Mouse (Mus musculus) limb, embryonic 10.5 days (tissue): ENCODE results near the gene Atp11a. TPM values are rescaled to one million over a fixed set of nuclear protein-coding genes. Genes with fewer than 3 reads are reported as not detected.

Experiments
- DNase-seq: peaks from one replicate; pipeline ENCODE4 v3.0.0-alpha.2; 2017; ENCODE audit warnings: low spot score
- H3K27ac ChIP-seq: fragments of 300-500 bp; sonication (generic); 2 replicates; pipeline ENCODE4 v1.5.1; 2016; ENCODE audit warnings: mild to moderate bottlenecking
- H3K27me3 ChIP-seq: fragments of 300-500 bp; sonication (generic); 2 replicates; pipeline ENCODE4 v1.6.1; 2016; ENCODE audit warnings: low read depth, mild to moderate bottlenecking; ENCODE audit not compliant: poor library complexity, severe bottlenecking
- H3K36me3 ChIP-seq: fragments of 300-500 bp; sonication (generic); 2 replicates; pipeline ENCODE4 v1.6.1; 2016; ENCODE audit warnings: mild to moderate bottlenecking, moderate library complexity
- H3K4me1 ChIP-seq: fragments of 300-500 bp; sonication (generic); 2 replicates; pipeline ENCODE4 v1.6.1; 2016
- H3K4me3 ChIP-seq: fragments of 300-500 bp; sonication (generic); 2 replicates; pipeline ENCODE4 v1.5.1; 2016; ENCODE audit warnings: mild to moderate bottlenecking, moderate library complexity
- H3K9me3 ChIP-seq: fragments of 300-500 bp; sonication (generic); replicated peaks from 2 replicates; pipeline ENCODE4 v1.6.1; 2016; ENCODE audit warnings: mild to moderate bottlenecking
- WGBS: fragments of 180-500 bp; shearing (Covaris S2); methylation state at CpG from one replicate; pipeline ENCODE4 v1.1.7; 2016; 5-methylcytosine and 5-hydroxymethylcytosine counted together
- polyA plus RNA-seq: library from polyadenylated mRNA; unstranded; fragments of >200 nt; fragmentation: Nextera tagmentation; extraction: Ambion mirVana; gene quantifications from 2 replicates; pipeline ENCODE4 v1.2.1, GENCODE M21; 2016

The Atp11a gene
- polyA plus RNA-seq, 1 experiment from 2014 or later = 10.8 TPM

DNA sequence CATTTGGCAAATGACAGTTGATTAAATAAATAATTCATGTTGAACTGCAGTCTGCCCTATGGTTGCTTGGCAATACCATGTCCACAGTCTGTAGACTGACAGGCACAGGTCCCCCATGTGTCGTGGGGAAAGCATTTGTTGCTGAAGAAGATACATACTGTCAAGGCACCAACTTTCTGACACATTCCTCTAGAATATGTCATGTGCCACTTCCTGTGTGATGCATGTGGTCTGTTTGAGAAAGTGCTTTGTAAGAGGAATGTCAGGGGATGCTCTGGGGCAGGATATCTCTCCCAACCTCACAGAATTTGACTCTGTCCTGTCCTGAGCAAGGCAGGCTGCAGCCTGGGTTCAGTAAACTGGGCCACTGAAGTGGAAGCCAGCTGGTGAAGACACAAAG is 72.6 kb downstream of the Atp11a start:
- no peaks in the 10 kb centered on the region for H3K27me3 ChIP-seq
- H3K4me1 ChIP-seq = 0 out of 2 replicates have a peak, but pooled peaks cover 4% of the 10 kb centered on the region
- 85% methylated on average over 1 of the region's 1 CpGs for WGBS
- no peak overlapping the region for H3K4me3 ChIP-seq
- no peaks in the 10 kb centered on the region for H3K9me3 ChIP-seq
- no peak overlapping the region for H3K27ac ChIP-seq
- DNase-seq = no peak
- peaks cover 42% of the 10 kb centered on the region for H3K36me3 ChIP-seq

DNA sequence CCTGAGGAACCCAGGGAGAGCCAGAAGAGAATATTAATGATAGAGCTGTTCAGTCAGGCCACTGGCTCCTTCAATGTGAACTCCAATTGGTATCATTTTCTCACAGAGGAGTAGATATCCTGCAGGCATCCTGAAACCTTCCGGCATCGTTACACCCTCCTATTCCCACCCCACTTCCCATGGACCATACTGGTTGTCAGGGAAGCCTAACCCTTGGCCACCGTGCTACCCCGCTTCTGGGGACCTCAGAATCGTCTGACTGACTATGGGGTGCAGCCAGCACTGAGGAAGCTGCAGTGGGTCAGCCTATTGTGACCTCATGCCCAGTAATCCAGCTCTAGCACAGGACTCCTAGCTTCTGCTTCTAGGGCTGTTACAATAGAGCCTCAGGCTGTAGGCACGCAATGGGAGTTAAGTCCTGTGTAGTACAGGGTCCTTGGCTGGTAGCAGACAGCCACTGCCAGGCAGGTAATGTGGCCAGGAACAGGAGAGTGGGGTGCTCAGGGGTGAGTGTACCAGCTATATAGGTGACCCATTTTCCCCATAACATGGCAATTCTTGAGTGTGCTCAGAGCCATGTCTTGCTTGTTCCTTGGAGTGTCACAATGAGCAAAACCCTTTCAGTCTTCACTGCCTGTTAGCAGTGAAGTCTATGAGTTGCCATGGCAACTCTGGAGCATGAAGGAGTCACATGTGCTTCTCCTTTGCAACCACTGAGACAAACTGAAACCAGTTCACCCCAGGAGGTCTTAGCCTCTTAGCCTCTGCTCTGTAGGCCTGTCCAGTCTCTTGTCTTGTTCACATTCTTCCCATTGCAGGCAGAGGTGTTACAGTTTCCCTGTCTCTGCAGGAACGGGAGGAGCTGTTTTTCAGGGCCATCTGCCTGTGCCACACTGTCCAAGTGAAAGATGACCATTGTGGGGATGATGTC is 75.1 kb downstream of the Atp11a start:
- DNase-seq = no peak
- no peak overlapping the region for H3K4me3 ChIP-seq
- H3K9me3 ChIP-seq = no peaks in the 10 kb centered on the region
- no peaks in the 10 kb centered on the region for H3K27me3 ChIP-seq
- peaks cover 59% of the 10 kb centered on the region for H3K36me3 ChIP-seq
- H3K27ac ChIP-seq = no peak overlapping the region
- H3K4me1 ChIP-seq = no peaks in the 10 kb centered on the region
- 92% methylated on average over 7 of the region's 7 CpGs for WGBS

- H3K27me3 ChIP-seq = no peaks in the 10 kb centered on the region
- 85% methylated on average over 5 of the region's 5 CpGs for WGBS
- peaks cover 60% of the 10 kb centered on the region for H3K36me3 ChIP-seq
- H3K4me3 ChIP-seq = no peak overlapping the region
- no peak for DNase-seq
- no peaks in the 10 kb centered on the region for H3K4me1 ChIP-seq
- H3K27ac ChIP-seq = no peak overlapping the region
- no peaks in the 10 kb centered on the region for H3K9me3 ChIP-seq
These were observed 76.8 kb downstream of the Atp11a start for GRCm38 (mm10) chr8:12833616-12834015.

- Histone ChIP-seq H3K4me3 (no peak overlapping the region), H3K36me3 (peaks cover 47% of the 10 kb centered on the region), H3K9me3 (no peaks in the 10 kb centered on the region), H3K27ac (no peak overlapping the region), H3K27me3 (no peaks in the 10 kb centered on the region), H3K4me1 (no peaks in the 10 kb centered on the region)
- 93% methylated on average over 7 of the region's 7 CpGs for WGBS
- no peak for DNase-seq
These were observed 84.0 kb downstream of the Atp11a start for GRCm38 (mm10) chr8:12840834-12841233.

GRCm38 (mm10) chr8:12842342-12842995 is 85.7 kb downstream of the Atp11a start:
- no peaks in the 10 kb centered on the region for H3K27me3 ChIP-seq
- peaks cover 39% of the 10 kb centered on the region for H3K36me3 ChIP-seq
- WGBS = 94% methylated on average over 11 of the region's 11 CpGs
- H3K9me3 ChIP-seq = no peaks in the 10 kb centered on the region
- H3K27ac ChIP-seq = no peak overlapping the region
- H3K4me1 ChIP-seq = no peaks in the 10 kb centered on the region
- H3K4me3 ChIP-seq = no peak overlapping the region
- DNase-seq = no peak

DNA sequence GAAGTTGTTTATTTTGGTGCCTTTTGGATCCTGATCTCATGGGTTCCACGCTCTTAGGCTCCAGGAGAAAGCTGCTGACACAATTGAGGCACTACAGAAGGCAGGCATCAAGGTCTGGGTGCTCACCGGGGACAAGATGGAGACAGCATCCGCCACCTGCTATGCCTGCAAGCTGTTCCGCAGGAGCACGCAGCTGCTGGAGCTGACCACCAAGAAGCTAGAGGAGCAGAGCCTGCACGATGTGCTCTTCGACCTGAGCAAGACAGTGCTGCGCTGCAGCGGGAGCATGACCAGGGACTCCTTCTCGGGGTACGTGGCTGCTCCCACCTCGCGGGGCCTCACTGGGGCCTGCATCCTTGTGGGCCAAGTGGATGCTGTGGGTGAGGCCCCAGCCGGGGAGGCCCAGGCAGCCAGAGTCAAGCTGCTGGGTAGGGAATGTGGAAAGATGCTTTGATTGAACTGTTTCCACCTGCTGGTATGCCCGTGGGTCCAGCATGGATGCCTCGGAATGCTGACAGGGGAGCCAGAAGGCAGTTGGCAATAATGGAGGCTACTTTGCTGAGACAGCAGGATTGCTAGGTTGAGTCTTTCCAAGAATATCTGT is 87.6 kb downstream of the Atp11a start:
- 94% methylated on average over 16 of the region's 16 CpGs for WGBS
- no peak overlapping the region for H3K27ac ChIP-seq
- H3K36me3 ChIP-seq = peaks cover 45% of the 10 kb centered on the region
- DNase-seq = no peak
- H3K27me3 ChIP-seq = no peaks in the 10 kb centered on the region
- H3K4me1 ChIP-seq = no peaks in the 10 kb centered on the region
- no peaks in the 10 kb centered on the region for H3K9me3 ChIP-seq
- H3K4me3 ChIP-seq = no peak overlapping the region

DNA sequence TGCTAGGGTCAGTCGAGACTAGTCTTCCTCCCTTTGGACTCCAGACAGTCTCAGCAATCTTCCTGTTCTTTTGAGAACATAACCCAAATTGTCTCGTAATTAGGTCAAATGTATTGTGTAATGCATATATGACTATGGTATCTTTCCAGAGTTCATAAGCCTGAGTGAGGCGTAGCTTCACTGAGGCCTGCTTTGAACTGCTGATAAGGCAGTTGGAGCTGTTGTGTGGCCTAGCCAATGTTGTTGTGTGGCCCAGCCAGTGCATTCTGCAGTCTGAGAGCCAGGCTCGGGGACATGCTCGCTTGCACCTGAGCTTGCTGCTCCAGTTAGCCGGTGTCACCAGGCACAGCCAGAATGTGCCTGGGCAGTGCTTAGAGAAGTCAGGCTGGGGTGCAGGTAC is 89.6 kb downstream of the Atp11a start:
- Histone ChIP-seq H3K27me3 (no peaks in the 10 kb centered on the region), H3K9me3 (no peaks in the 10 kb centered on the region), H3K36me3 (peaks cover 63% of the 10 kb centered on the region), H3K4me3 (no peak overlapping the region), H3K4me1 (no peaks in the 10 kb centered on the region), H3K27ac (no peak overlapping the region)
- DNase-seq = no peak
- 93% methylated on average over 6 of the region's 6 CpGs for WGBS

DNA sequence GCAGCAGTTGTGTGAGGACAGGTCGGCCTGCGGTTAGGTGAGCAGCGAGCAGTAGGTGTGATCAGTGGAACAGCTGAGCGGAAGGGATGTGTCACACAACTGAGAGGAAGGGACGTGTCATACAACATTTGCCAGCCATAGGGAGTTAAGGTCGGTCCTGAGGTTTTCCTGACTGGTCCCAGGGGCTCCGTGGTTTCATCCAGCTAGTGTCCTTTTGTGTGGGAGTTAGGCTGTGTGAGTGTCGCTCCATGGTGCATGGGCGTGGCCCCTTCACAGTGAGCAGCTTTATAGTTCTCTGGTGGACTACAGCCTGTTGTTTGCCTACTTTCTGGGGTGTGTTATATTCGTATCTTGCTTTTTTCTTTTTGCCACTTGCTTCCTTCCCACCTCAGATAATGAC is 94.4 kb downstream of the Atp11a start:
- Histone ChIP-seq H3K4me1 (no peaks in the 10 kb centered on the region), H3K27ac (no peak overlapping the region), H3K36me3 (peaks cover 42% of the 10 kb centered on the region), H3K9me3 (no peaks in the 10 kb centered on the region), H3K4me3 (no peak overlapping the region), H3K27me3 (no peaks in the 10 kb centered on the region)
- DNase-seq = no peak
- WGBS = 91% methylated on average over 10 of the region's 10 CpGs

DNA sequence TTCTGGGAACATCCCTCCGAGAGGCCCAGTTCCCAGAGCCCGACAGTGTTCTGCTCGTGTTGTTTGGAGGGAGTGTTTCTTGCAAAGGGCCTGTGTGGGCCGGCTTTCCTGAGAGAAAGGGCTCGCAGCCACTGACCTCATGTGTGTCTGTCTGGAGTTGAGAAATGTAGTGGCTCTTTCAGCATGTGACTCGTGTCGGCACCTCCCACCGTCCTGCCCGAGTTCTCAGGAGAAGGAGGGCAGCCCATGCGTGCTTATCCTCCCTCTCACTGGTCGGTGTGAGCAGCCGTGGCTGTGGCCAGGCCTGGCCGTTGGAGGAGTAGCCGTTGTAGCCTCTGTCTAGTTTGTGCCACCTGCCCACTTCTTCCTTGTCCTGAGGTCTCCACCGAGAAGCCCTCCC is 99.2 kb downstream of the Atp11a start:
- WGBS = 81% methylated on average over 15 of the region's 15 CpGs
- no peaks in the 10 kb centered on the region for H3K9me3 ChIP-seq
- H3K4me3 ChIP-seq = no peak overlapping the region
- DNase-seq = no peak
- H3K36me3 ChIP-seq = peaks cover 13% of the 10 kb centered on the region; the same call in 1 of the 2 replicates
- no peaks in the 10 kb centered on the region for H3K27me3 ChIP-seq
- no peak overlapping the region for H3K27ac ChIP-seq
- H3K4me1 ChIP-seq = no peaks in the 10 kb centered on the region

DNA sequence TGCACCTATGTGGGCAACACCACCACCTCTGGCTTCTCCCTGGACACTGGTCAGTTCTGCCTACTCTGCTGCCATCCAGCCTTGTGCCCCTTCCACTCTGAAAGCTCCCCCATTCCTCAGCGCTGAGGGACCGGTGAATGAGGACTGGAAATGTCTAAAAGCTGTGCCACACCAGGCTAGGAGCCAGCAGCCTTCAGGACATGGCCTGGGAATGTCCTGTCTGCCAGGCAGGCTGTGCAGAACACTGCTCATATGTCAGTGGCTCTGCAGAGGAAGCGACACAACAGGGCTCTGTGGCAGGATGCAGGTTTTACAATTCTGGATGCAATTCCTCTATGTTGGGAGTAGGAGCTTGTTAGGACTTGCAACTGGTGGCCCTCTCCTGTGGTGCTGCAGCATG is 106.2 kb downstream of the Atp11a start:
- Histone ChIP-seq H3K4me3 (no peak overlapping the region), H3K27ac (no peak overlapping the region), H3K27me3 (no peaks in the 10 kb centered on the region), H3K36me3 (0 out of 2 replicates have a peak, but pooled peaks cover 12% of the 10 kb centered on the region), H3K9me3 (no peaks in the 10 kb centered on the region), H3K4me1 (no peaks in the 10 kb centered on the region)
- WGBS = 95% methylated on average over 3 of the region's 3 CpGs
- DNase-seq = no peak

- Histone ChIP-seq H3K36me3 (0 out of 2 replicates have a peak, but pooled peaks cover 12% of the 10 kb centered on the region), H3K9me3 (no peaks in the 10 kb centered on the region), H3K27me3 (no peaks in the 10 kb centered on the region), H3K27ac (no peak overlapping the region), H3K4me1 (no peaks in the 10 kb centered on the region), H3K4me3 (no peak overlapping the region)
- DNase-seq = no peak
- WGBS = 85% methylated on average over 14 of the region's 14 CpGs
These were observed 106.8 kb downstream of the Atp11a start for GRCm38 (mm10) chr8:12863608-12864007.

- no peak overlapping the region for H3K4me3 ChIP-seq
- H3K36me3 ChIP-seq = 0 out of 2 replicates have a peak, but pooled peaks cover 12% of the 10 kb centered on the region
- WGBS = 77% methylated on average over 6 of the region's 6 CpGs
- H3K4me1 ChIP-seq = no peaks in the 10 kb centered on the region
- H3K27ac ChIP-seq = no peak overlapping the region
- peaks cover 4% of the 10 kb centered on the region; the same call in 1 of the 2 replicates for H3K27me3 ChIP-seq
- H3K9me3 ChIP-seq = no peaks in the 10 kb centered on the region
- no peak for DNase-seq
These were observed 109.0 kb downstream of the Atp11a start for GRCm38 (mm10) chr8:12865790-12866189.

DNA sequence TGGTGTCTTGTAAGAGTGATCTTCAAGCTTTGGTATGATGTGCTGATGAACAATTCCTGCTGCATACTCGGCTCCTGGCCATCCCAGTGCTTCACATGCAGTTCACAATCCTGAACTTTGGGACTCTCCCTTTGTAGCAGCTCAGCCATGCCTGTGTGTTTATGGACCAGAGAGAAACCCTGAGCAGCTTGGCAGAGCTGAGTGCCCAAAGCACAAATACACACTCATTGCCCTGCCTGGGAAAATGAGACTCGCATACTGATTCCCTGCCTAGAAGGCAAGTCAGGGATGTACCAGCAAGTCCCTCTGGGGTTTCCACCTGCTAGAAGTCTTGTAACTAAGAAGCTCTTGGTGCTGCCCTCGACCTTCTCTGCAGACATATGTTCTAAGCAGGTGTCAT is 112.8 kb downstream of the Atp11a start:
- 76% methylated on average over 3 of the region's 3 CpGs for WGBS
- no peak overlapping the region for H3K4me3 ChIP-seq
- no peak overlapping the region for H3K27ac ChIP-seq
- DNase-seq = no peak
- H3K27me3 ChIP-seq = peaks cover 41% of the 10 kb centered on the region
- no peaks in the 10 kb centered on the region for H3K9me3 ChIP-seq
- H3K4me1 ChIP-seq = peaks cover 14% of the 10 kb centered on the region
- H3K36me3 ChIP-seq = no peaks in the 10 kb centered on the region
